Mouse (Mus musculus) cerebellum, postnatal 25 days (tissue): ENCODE data around the gene Cabp7.

Experiments used
- DNase-seq, 2 experiments: peaks; one replicate each; pipeline ENCODE4 v3.0.0; 2021; ENCODE audit warnings: mixed read lengths in 2 of 2

The Cabp7 gene

GRCm38 (mm10) chr11:4703688-4704071, 42.9 kb downstream of the Cabp7 start:
- DNase-seq, result no peak

GRCm38 (mm10) chr11:4700726-4701125, 45.9 kb downstream of the Cabp7 start:
- no peak for DNase-seq

- DNase-seq, result peak; percentile 32 to 59
Measured at GRCm38 (mm10) chr11:4697043-4697983, 49.3 kb downstream of the Cabp7 start.

- DNase-seq, result no peak
Measured at GRCm38 (mm10) chr11:4692162-4692561, 54.4 kb downstream of the Cabp7 start.

- peak; percentile 30 to 43 for DNase-seq
Measured at GRCm38 (mm10) chr11:4691213-4691612, 55.4 kb downstream of the Cabp7 start.

GRCm38 (mm10) chr11:4690353-4690752, 56.2 kb downstream of the Cabp7 start:
- no peak for DNase-seq

- no peak for DNase-seq
Measured at GRCm38 (mm10) chr11:4688632-4689380, 57.8 kb downstream of the Cabp7 start.

- no peak for DNase-seq
Measured at GRCm38 (mm10) chr11:4687874-4688273, 58.7 kb downstream of the Cabp7 start.

GRCm38 (mm10) chr11:4687027-4687426, 59.6 kb downstream of the Cabp7 start:
- DNase-seq, result no peak
